Mouse (Mus musculus): ENCODE results near the gene Kank1. TPM values are rescaled to one million over a fixed set of nuclear protein-coding genes. Genes with fewer than 3 reads are reported as not detected.

The Kank1 gene
- total and polyA plus RNA-seq, 2 experiments from 2014 or later: 6.0 to 16.6 TPM

DNA sequence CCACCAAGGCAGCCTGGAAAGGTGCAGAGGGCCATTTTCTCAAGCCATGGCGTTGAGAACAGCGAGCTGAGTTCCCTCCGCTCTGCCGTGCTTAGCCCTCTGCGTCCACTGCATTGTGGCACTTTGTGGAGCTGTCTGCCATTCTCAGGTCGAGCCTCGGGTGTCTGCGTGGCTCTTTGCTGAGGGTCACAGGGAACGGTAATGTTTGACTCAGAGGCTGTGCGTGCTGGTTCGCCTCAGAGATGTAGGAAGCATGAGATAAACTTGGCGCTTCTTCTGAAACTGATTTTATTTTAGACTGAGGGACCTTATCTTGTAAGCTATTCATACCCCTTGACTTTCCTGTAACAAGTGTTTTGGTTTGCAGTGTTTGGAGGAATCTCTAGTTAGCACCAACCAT is 72.0 kb downstream of the Kank1 start:
- TF ChIP-seq CTCF (IDR thresholded peaks at IDR 0.05): no peak
- WGBS: 36% methylated on average over 12 of the region's 12 CpGs
- H3K36me3 ChIP-seq (ENCODE audit: insufficient read depth, low read length): no peaks in the 10 kb centered on the region
- no peaks in the 10 kb centered on the region for H3K27me3 ChIP-seq (ENCODE audit: insufficient read depth, low read length)
- no peak overlapping the region for H3K27ac ChIP-seq (ENCODE audit: low read depth, low read length)
- no peak for DNase-seq (ENCODE audit: low spot score)
- no peak overlapping the region for H3K4me3 ChIP-seq (ENCODE audit: low read depth, low read length)
- no peak for ATAC-seq (ENCODE audit: low FRiP score)
- no peak overlapping the region for H3K9ac ChIP-seq (replicated peaks; ENCODE audit: low read length, poor library complexity, severe bottlenecking)
- H3K4me1 ChIP-seq (ENCODE audit: insufficient read depth, low read length): 0 out of 2 replicates have a peak, but pooled peaks cover 4% of the 10 kb centered on the region
- no peak overlapping the region for H3K4me2 ChIP-seq (ENCODE audit: low read depth, low read length, poor library complexity, severe bottlenecking)
- no peaks in the 10 kb centered on the region for H3K9me3 ChIP-seq (ENCODE audit: low read length)

DNA sequence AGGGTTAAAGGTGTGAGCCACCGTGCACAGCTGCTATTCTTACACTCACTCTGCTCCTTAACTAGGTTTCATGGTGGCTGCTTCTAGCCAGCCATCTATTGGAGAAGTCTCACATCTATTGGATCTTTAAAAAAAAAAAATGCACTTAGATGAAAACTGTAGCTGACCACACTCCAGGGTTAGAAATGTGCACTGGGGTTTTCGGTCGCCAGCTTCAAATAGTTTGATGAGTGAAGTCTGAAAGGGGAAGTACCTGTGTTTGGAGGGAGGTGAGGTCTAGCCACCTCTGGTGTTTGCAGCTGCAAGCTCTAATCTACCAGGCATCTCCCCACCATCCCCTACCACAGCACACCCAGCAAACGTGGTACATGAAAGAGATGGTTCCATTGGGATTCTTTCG is 74.2 kb downstream of the Kank1 start:
- Histone ChIP-seq H3K4me3 (ENCODE audit: low read depth, low read length) (no peak overlapping the region), H3K4me2 (ENCODE audit: low read depth, low read length, poor library complexity, severe bottlenecking) (no peak overlapping the region), H3K9me3 (ENCODE audit: low read length) (no peaks in the 10 kb centered on the region), H3K4me1 (ENCODE audit: insufficient read depth, low read length) (0 out of 2 replicates have a peak, but pooled peaks cover 4% of the 10 kb centered on the region), H3K27ac (ENCODE audit: low read depth, low read length) (no peak overlapping the region), H3K36me3 (ENCODE audit: insufficient read depth, low read length) (no peaks in the 10 kb centered on the region), H3K9ac (replicated peaks; ENCODE audit: low read length, poor library complexity, severe bottlenecking) (no peak overlapping the region), H3K27me3 (ENCODE audit: insufficient read depth, low read length) (no peaks in the 10 kb centered on the region)
- ATAC-seq (ENCODE audit: low FRiP score) (no peak), DNase-seq (ENCODE audit: low spot score) (no peak)
- no peak for TF ChIP-seq CTCF (IDR thresholded peaks at IDR 0.05)
- WGBS: 86% methylated on average over 5 of the region's 5 CpGs

DNA sequence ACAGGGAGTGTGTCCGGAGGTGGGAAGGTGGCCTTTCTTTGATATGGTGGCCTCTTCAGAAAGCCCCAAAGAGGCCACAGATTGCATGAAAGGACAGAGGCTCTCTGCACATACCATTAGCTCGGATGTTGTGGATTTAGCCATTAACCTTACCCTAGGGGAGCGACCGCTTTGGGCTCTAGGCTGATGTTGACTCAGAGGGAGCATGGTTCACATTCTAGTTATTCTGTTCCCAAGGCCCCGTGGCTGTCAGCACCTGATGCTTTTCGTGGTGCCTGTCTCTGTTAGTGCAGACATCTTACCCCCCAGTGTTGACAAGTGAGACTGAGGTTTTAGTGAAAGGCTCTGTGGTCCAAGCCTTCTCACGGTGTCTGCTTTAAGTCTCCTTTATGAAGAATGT is 74.9 kb downstream of the Kank1 start:
- no peak for ATAC-seq (ENCODE audit: low FRiP score)
- Histone ChIP-seq H3K36me3 (ENCODE audit: insufficient read depth, low read length) (no peaks in the 10 kb centered on the region), H3K4me3 (ENCODE audit: low read depth, low read length) (no peak overlapping the region), H3K4me2 (ENCODE audit: low read depth, low read length, poor library complexity, severe bottlenecking) (no peak overlapping the region), H3K27ac (ENCODE audit: low read depth, low read length) (no peak overlapping the region), H3K4me1 (ENCODE audit: insufficient read depth, low read length) (0 out of 2 replicates have a peak, but pooled peaks cover 4% of the 10 kb centered on the region), H3K9me3 (ENCODE audit: low read length) (no peaks in the 10 kb centered on the region), H3K9ac (replicated peaks; ENCODE audit: low read length, poor library complexity, severe bottlenecking) (no peak overlapping the region), H3K27me3 (ENCODE audit: insufficient read depth, low read length) (no peaks in the 10 kb centered on the region)
- no peak for DNase-seq (ENCODE audit: low spot score)
- WGBS: 52% methylated on average over 7 of the region's 7 CpGs
- TF ChIP-seq CTCF (IDR thresholded peaks at IDR 0.05): no peak

DNA sequence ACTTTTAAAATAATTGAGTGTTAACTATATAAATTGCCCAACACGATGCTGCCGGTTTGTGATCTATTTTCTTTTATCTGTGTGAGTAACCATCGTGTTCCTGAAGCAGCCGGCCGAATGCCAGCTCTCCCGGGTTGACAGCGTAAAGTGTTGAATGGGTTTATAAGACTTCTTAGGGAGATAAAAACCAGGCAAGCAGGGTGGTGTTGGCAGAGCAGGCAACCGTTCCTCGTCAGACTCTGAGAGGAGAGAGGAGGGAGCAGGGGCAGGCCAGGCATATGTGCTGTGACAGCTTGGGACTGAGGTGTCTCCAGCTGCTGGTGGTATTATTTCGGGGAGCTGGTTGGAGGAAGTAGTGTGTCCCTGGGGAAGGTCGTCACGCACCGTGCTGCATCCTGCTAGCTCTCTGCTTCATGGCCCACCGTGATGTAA is 78.7 kb downstream of the Kank1 start:
- WGBS: 57% methylated on average over 14 of the region's 14 CpGs

DNA sequence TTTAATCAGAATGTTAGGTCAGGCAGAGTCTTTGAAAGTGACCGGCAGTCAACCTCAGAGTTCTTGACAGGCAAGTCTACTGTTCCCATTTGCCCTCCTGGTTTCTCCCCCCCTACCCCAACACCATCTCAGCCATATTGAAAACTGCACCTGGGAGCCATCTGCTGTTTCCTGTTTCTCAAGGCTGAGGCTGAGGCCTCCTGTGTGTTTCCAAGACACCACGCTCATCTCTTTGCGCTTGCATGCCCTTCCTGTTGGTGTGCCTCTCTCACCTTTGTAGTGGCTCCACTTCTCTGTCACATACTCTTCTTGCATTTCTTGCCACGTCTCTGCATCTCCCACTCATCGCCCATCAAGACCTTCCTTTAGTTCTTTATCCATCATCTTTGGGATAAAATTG is 79.2 kb downstream of the Kank1 start:
- WGBS: 96% methylated on average over 5 of the region's 5 CpGs
- no peaks in the 10 kb centered on the region for H3K9me3 ChIP-seq (ENCODE audit: low read length)
- no peaks in the 10 kb centered on the region for H3K27me3 ChIP-seq (ENCODE audit: insufficient read depth, low read length)
- DNase-seq (ENCODE audit: low spot score) (no peak), ATAC-seq (ENCODE audit: low FRiP score) (no peak)
- no peak for TF ChIP-seq CTCF (IDR thresholded peaks at IDR 0.05)
- no peaks in the 10 kb centered on the region for H3K36me3 ChIP-seq (ENCODE audit: insufficient read depth, low read length)
- no peak overlapping the region for H3K27ac ChIP-seq (ENCODE audit: low read depth, low read length)
- H3K9ac ChIP-seq (replicated peaks; ENCODE audit: low read length, poor library complexity, severe bottlenecking): no peak overlapping the region
- no peak overlapping the region for H3K4me2 ChIP-seq (ENCODE audit: low read depth, low read length, poor library complexity, severe bottlenecking)
- no peak overlapping the region for H3K4me3 ChIP-seq (ENCODE audit: low read depth, low read length)
- H3K4me1 ChIP-seq (ENCODE audit: insufficient read depth, low read length): 0 out of 2 replicates have a peak, but pooled peaks cover 4% of the 10 kb centered on the region

More for the DNA sequence above, 78.7 kb downstream of the Kank1 start:
- Histone ChIP-seq H3K27me3 (ENCODE audit: insufficient read depth, low read length) (no peaks in the 10 kb centered on the region), H3K4me2 (ENCODE audit: low read depth, low read length, poor library complexity, severe bottlenecking) (no peak overlapping the region), H3K4me1 (ENCODE audit: insufficient read depth, low read length) (0 out of 2 replicates have a peak, but pooled peaks cover 4% of the 10 kb centered on the region), H3K9me3 (ENCODE audit: low read length) (no peaks in the 10 kb centered on the region), H3K27ac (ENCODE audit: low read depth, low read length) (no peak overlapping the region), H3K36me3 (ENCODE audit: insufficient read depth, low read length) (no peaks in the 10 kb centered on the region), H3K4me3 (ENCODE audit: low read depth, low read length) (no peak overlapping the region), H3K9ac (replicated peaks; ENCODE audit: low read length, poor library complexity, severe bottlenecking) (no peak overlapping the region)
- TF ChIP-seq CTCF (IDR thresholded peaks at IDR 0.05): no peak
- DNase-seq (ENCODE audit: low spot score) (peak; percentile 38), ATAC-seq (ENCODE audit: low FRiP score) (no peak)

DNA sequence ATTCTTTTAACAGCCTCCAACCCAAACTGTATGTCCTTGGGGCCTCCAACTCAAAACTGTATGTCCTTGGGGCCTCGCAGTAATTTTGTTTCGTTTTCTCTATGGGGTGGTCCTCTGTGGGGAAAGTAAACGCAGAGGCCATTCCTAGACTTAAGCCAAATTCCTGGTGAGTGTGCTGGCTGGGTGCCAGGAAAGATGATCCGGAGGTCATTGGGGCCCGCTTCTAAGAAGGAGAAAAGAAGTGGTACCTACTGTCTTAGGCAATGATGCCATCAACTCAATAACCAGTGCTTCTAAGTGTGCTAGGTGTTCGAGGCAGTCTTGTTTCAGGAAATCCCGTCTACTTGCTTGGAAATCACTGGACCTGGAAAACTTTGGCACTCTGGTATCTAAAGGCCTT is 87.5 kb downstream of the Kank1 start:
- Histone ChIP-seq H3K4me3 (ENCODE audit: low read depth, low read length) (no peak overlapping the region), H3K27me3 (ENCODE audit: insufficient read depth, low read length) (no peaks in the 10 kb centered on the region), H3K9ac (replicated peaks; ENCODE audit: low read length, poor library complexity, severe bottlenecking) (no peak overlapping the region), H3K27ac (ENCODE audit: low read depth, low read length) (no peak overlapping the region), H3K4me2 (ENCODE audit: low read depth, low read length, poor library complexity, severe bottlenecking) (no peak overlapping the region), H3K4me1 (ENCODE audit: insufficient read depth, low read length) (peaks cover 5% of the 10 kb centered on the region; the same call in 1 of the 2 replicates), H3K36me3 (ENCODE audit: insufficient read depth, low read length) (no peaks in the 10 kb centered on the region), H3K9me3 (ENCODE audit: low read length) (no peaks in the 10 kb centered on the region)
- WGBS: 75% methylated on average over 7 of the region's 7 CpGs
- TF ChIP-seq CTCF (IDR thresholded peaks at IDR 0.05): no peak
- ATAC-seq (ENCODE audit: low FRiP score): no peak
- DNase-seq (ENCODE audit: low spot score): no peak
